Mouse (Mus musculus): ENCODE measurements at regions not wholly inside any gene's neighbourhood (a gene's known extent, or its start where the extent isn't known, plus 50 kb on each side); places are given as distances from the start of the nearest gene placed in this dataset.

DNA sequence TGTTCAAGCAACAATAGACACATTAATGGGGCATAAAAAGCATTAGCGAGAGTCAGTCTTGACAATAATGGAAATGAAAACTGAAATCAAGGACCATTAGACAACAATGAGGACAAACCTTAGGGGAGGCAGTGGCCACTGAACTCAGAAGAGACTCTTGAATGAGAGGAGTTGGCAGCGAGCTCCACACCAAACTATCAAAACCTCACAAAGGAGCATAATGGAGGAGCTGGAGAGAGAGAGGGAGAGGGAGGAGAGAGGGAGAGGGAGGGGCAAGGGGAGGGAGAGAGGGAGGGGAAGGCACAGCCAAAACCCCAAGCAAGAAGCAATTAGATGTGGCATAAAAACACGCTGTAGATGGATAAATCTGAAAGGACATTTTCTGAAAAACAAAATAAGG, 227.4 kb upstream of the Msx2 start:
- ATAC-seq (ENCODE audit: insufficient read depth, low read depth) = no peak

DNA sequence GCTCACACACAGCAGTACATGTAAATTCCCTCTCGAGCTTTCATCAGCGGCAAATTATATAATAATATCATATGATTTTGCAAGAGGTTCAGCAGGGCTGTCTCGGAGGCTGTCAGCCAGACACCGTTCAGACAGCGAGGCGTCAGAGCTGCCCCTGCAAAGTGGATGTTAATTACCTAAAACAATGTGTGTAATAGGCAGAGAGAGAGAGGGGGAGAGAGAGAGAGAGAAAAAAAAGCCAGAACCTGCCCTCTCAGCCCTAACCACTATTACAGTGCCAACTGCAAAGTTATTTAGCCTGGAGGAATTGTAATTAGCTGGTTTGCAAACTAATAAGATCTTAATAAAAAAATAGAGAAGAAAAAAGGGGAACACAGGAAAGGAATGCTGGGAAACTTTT, 225.1 kb upstream of the Msx2 start:
- no peak overlapping the region for H3K27ac ChIP-seq (ENCODE audit: low read depth)
- no peak for ATAC-seq (ENCODE audit: insufficient read depth, low read depth)
- no peak for DNase-seq (ENCODE audit: low spot score)
- H3K4me1 ChIP-seq (ENCODE audit: control insufficient read depth, insufficient read depth) = peaks cover 7% of the 10 kb centered on the region
- TF ChIP-seq EP300 (IDR thresholded peaks at IDR 0.05; ENCODE audit: low read depth) = no peak
- H3K36me3 ChIP-seq (replicated peaks; ENCODE audit: control insufficient read depth, insufficient read depth, low read length) = no peaks in the 10 kb centered on the region
- H3K27me3 ChIP-seq (ENCODE audit: control insufficient read depth, insufficient read depth, low read length) = no peaks in the 10 kb centered on the region
- no peak overlapping the region for H3K9ac ChIP-seq (replicated peaks; ENCODE audit: low read depth, low read length)
- no peaks in the 10 kb centered on the region for H3K9me3 ChIP-seq (replicated peaks; ENCODE audit: control insufficient read depth, low read length)
- no peak overlapping the region for H3K4me3 ChIP-seq (ENCODE audit: low read depth, low read length)
- no peak overlapping the region for H3K4me2 ChIP-seq (ENCODE audit: low read depth, low read length)
- WGBS = 52% methylated on average over 6 of the region's 6 CpGs

More for the DNA sequence above, 227.4 kb upstream of the Msx2 start:
- no peak overlapping the region for H3K4me3 ChIP-seq (ENCODE audit: low read depth, low read length)
- no peaks in the 10 kb centered on the region for H3K27me3 ChIP-seq (ENCODE audit: control insufficient read depth, insufficient read depth, low read length)
- H3K4me1 ChIP-seq (ENCODE audit: control insufficient read depth, insufficient read depth) = peaks cover 7% of the 10 kb centered on the region
- WGBS = 72% methylated on average over 3 of the region's 3 CpGs
- no peak overlapping the region for H3K4me2 ChIP-seq (ENCODE audit: low read depth, low read length)
- no peaks in the 10 kb centered on the region for H3K36me3 ChIP-seq (replicated peaks; ENCODE audit: control insufficient read depth, insufficient read depth, low read length)
- DNase-seq (ENCODE audit: low spot score) = no peak
- TF ChIP-seq CTCF (IDR thresholded peaks at IDR 0.05; ENCODE audit: low read depth) = no peak
- TF ChIP-seq EP300 (IDR thresholded peaks at IDR 0.05; ENCODE audit: low read depth) = no peak
- no peaks in the 10 kb centered on the region for H3K9me3 ChIP-seq (replicated peaks; ENCODE audit: control insufficient read depth, low read length)
- no peak overlapping the region for H3K27ac ChIP-seq (ENCODE audit: low read depth)
- H3K9ac ChIP-seq (replicated peaks; ENCODE audit: low read depth, low read length) = no peak overlapping the region

- H3K4me2 ChIP-seq (ENCODE audit: low read depth, low read length) = no peak overlapping the region
- H3K9me3 ChIP-seq (replicated peaks; ENCODE audit: control insufficient read depth, low read length) = no peaks in the 10 kb centered on the region
- no peaks in the 10 kb centered on the region for H3K27me3 ChIP-seq (ENCODE audit: control insufficient read depth, insufficient read depth, low read length)
- TF ChIP-seq EP300 (IDR thresholded peaks at IDR 0.05; ENCODE audit: low read depth) = no peak
- TF ChIP-seq CTCF (IDR thresholded peaks at IDR 0.05; ENCODE audit: low read depth) = no peak
- 23% methylated on average over 3 of the region's 3 CpGs for WGBS
- H3K27ac ChIP-seq (ENCODE audit: low read depth) = no peak overlapping the region
- H3K4me3 ChIP-seq (ENCODE audit: low read depth, low read length) = no peak overlapping the region
- ATAC-seq (ENCODE audit: insufficient read depth, low read depth) (no peak), DNase-seq (ENCODE audit: low spot score) (peak; percentile 16)
- no peaks in the 10 kb centered on the region for H3K36me3 ChIP-seq (replicated peaks; ENCODE audit: control insufficient read depth, insufficient read depth, low read length)
- no peak overlapping the region for H3K9ac ChIP-seq (replicated peaks; ENCODE audit: low read depth, low read length)
- H3K4me1 ChIP-seq (ENCODE audit: control insufficient read depth, insufficient read depth) = peaks cover 7% of the 10 kb centered on the region
Observed at GRCm38 (mm10) chr13:53695385-53695784, 222.5 kb upstream of the Msx2 start.

GRCm38 (mm10) chr13:53688934-53689333, 216.1 kb upstream of the Msx2 start:
- H3K4me2 ChIP-seq (ENCODE audit: low read depth, low read length) = peak overlapping the region; percentile 48
- ATAC-seq (ENCODE audit: insufficient read depth, low read depth) (no peak), DNase-seq (ENCODE audit: low spot score) (no peak)
- no peak for TF ChIP-seq EP300 (IDR thresholded peaks at IDR 0.05; ENCODE audit: low read depth)
- TF ChIP-seq CTCF (IDR thresholded peaks at IDR 0.05; ENCODE audit: low read depth) = no peak
- H3K27ac ChIP-seq (ENCODE audit: low read depth) = no peak overlapping the region
- 24% methylated on average over 8 of the region's 8 CpGs for WGBS
- H3K27me3 ChIP-seq (ENCODE audit: control insufficient read depth, insufficient read depth, low read length) = no peaks in the 10 kb centered on the region
- no peak overlapping the region for H3K9ac ChIP-seq (replicated peaks; ENCODE audit: low read depth, low read length)
- peak overlapping the region; percentile 24 for H3K4me3 ChIP-seq (ENCODE audit: low read depth, low read length)
- no peaks in the 10 kb centered on the region for H3K4me1 ChIP-seq (ENCODE audit: control insufficient read depth, insufficient read depth)
- no peaks in the 10 kb centered on the region for H3K9me3 ChIP-seq (replicated peaks; ENCODE audit: control insufficient read depth, low read length)
- H3K36me3 ChIP-seq (replicated peaks; ENCODE audit: control insufficient read depth, insufficient read depth, low read length) = no peaks in the 10 kb centered on the region

GRCm38 (mm10) chr13:53688489-53688888, 215.6 kb upstream of the Msx2 start:
- peak overlapping the region; percentile 48 for H3K4me2 ChIP-seq (ENCODE audit: low read depth, low read length)
- DNase-seq (ENCODE audit: low spot score) (peak; percentile 71), ATAC-seq (ENCODE audit: insufficient read depth, low read depth) (peak; percentile 82)
- 6% methylated on average over 13 of the region's 13 CpGs for WGBS
- no peak overlapping the region for H3K9ac ChIP-seq (replicated peaks; ENCODE audit: low read depth, low read length)
- H3K4me3 ChIP-seq (ENCODE audit: low read depth, low read length) = peak overlapping the region; percentile 24
- no peaks in the 10 kb centered on the region for H3K4me1 ChIP-seq (ENCODE audit: control insufficient read depth, insufficient read depth)
- H3K27ac ChIP-seq (ENCODE audit: low read depth) = no peak overlapping the region
- H3K9me3 ChIP-seq (replicated peaks; ENCODE audit: control insufficient read depth, low read length) = no peaks in the 10 kb centered on the region
- no peaks in the 10 kb centered on the region for H3K36me3 ChIP-seq (replicated peaks; ENCODE audit: control insufficient read depth, insufficient read depth, low read length)
- TF ChIP-seq CTCF (IDR thresholded peaks at IDR 0.05; ENCODE audit: low read depth) (peak; percentile 84), EP300 (IDR thresholded peaks at IDR 0.05; ENCODE audit: low read depth) (no peak)
- no peaks in the 10 kb centered on the region for H3K27me3 ChIP-seq (ENCODE audit: control insufficient read depth, insufficient read depth, low read length)

- WGBS = 71% methylated on average over 5 of the region's 5 CpGs
- H3K4me1 ChIP-seq (ENCODE audit: control insufficient read depth, insufficient read depth) = no peaks in the 10 kb centered on the region
- H3K36me3 ChIP-seq (replicated peaks; ENCODE audit: control insufficient read depth, insufficient read depth, low read length) = no peaks in the 10 kb centered on the region
- DNase-seq (ENCODE audit: low spot score) (no peak), ATAC-seq (ENCODE audit: insufficient read depth, low read depth) (no peak)
- no peaks in the 10 kb centered on the region for H3K9me3 ChIP-seq (replicated peaks; ENCODE audit: control insufficient read depth, low read length)
- 0 out of 2 replicates have a peak, but pooled peaks cover 2% of the 10 kb centered on the region for H3K27me3 ChIP-seq (ENCODE audit: control insufficient read depth, insufficient read depth, low read length)
- H3K9ac ChIP-seq (replicated peaks; ENCODE audit: low read depth, low read length) = no peak overlapping the region
- H3K4me2 ChIP-seq (ENCODE audit: low read depth, low read length) = no peak overlapping the region
- no peak for TF ChIP-seq CTCF (IDR thresholded peaks at IDR 0.05; ENCODE audit: low read depth)
- no peak for TF ChIP-seq EP300 (IDR thresholded peaks at IDR 0.05; ENCODE audit: low read depth)
- no peak overlapping the region for H3K27ac ChIP-seq (ENCODE audit: low read depth)
- no peak overlapping the region for H3K4me3 ChIP-seq (ENCODE audit: low read depth, low read length)
Observed at GRCm38 (mm10) chr13:53684498-53684897, 211.6 kb upstream of the Msx2 start.
